Mouse (Mus musculus) embryonic facial prominence, embryonic 14.5 days (tissue): Measurements from ENCODE around the gene Limch1. TPM values are rescaled to one million over a fixed set of nuclear protein-coding genes. Genes with fewer than 3 reads are reported as not detected.

ENCODE experiments used
- ATAC-seq: fragments of 200-750 bp; cut with Nextera tagmentation; 2 replicates; pipeline ENCODE4 v1.8.0; 2017; ENCODE audit warnings: low read depth, moderate number of reproducible peaks, moderate TSS enrichment
- DNase-seq: peaks from one replicate; pipeline ENCODE4 v3.0.0-alpha.2; 2015; ENCODE audit warnings: low spot score
- H3K27ac ChIP-seq: fragments of 300-500 bp; sonication (generic); replicated peaks from 2 replicates; pipeline ENCODE4 v1.5.1; 2014; ENCODE audit warnings: low read depth, mild to moderate bottlenecking, low read length, moderate library complexity
- H3K27me3 ChIP-seq: fragments of 300-500 bp; sonication (generic); replicated peaks from 2 replicates; pipeline ENCODE4 v1.6.1; 2014; ENCODE audit warnings: low read length; ENCODE audit not compliant: control insufficient read depth, insufficient read depth
- H3K36me3 ChIP-seq: fragments of 300-500 bp; sonication (generic); 2 replicates; pipeline ENCODE4 v1.6.1; 2014; ENCODE audit warnings: low read length, mixed read lengths; ENCODE audit not compliant: control insufficient read depth, insufficient read depth
- H3K4me1 ChIP-seq: fragments of 300-500 bp; sonication (generic); 2 replicates; pipeline ENCODE4 v1.6.1; 2014; ENCODE audit warnings: antibody characterized with exemption, low read length; ENCODE audit not compliant: control insufficient read depth, insufficient read depth
- H3K4me2 ChIP-seq: fragments of 300-500 bp; sonication (generic); 2 replicates; pipeline ENCODE4 v1.6.1; 2014; ENCODE audit warnings: low read depth, mild to moderate bottlenecking, low read length, moderate library complexity, mixed read lengths
- H3K4me3 ChIP-seq: fragments of 300-500 bp; sonication (generic); 2 replicates; pipeline ENCODE4 v1.5.1; 2014; ENCODE audit warnings: low read depth, mild to moderate bottlenecking, low read length
- H3K9ac ChIP-seq: fragments of 300-500 bp; sonication (generic); 2 replicates; pipeline ENCODE4 v1.6.1; 2014; ENCODE audit warnings: low read depth, mild to moderate bottlenecking, low read length, moderate library complexity, mixed read lengths
- H3K9me3 ChIP-seq: fragments of 300-500 bp; sonication (generic); 2 replicates; pipeline ENCODE4 v1.6.1; 2016; ENCODE audit warnings: low read length; ENCODE audit not compliant: control insufficient read depth
- WGBS: fragments of 180-500 bp; shearing (Covaris S2); extraction: QIAGEN DNeasy Blood & Tissue Kit; methylation state at CpG from one replicate; pipeline ENCODE4 v1.1.7; 2014; 5-methylcytosine and 5-hydroxymethylcytosine counted together
- polyA plus RNA-seq: library from polyadenylated mRNA; unstranded; fragments of >200 nt; fragmentation: Nextera tagmentation; extraction: Ambion mirVana; gene quantifications from 2 replicates; pipeline ENCODE4 v1.2.1, GENCODE M21; 2014

Limch1 gene
- polyA plus RNA-seq, result 70.5 and 71.1 TPM in 2 replicates

DNA sequence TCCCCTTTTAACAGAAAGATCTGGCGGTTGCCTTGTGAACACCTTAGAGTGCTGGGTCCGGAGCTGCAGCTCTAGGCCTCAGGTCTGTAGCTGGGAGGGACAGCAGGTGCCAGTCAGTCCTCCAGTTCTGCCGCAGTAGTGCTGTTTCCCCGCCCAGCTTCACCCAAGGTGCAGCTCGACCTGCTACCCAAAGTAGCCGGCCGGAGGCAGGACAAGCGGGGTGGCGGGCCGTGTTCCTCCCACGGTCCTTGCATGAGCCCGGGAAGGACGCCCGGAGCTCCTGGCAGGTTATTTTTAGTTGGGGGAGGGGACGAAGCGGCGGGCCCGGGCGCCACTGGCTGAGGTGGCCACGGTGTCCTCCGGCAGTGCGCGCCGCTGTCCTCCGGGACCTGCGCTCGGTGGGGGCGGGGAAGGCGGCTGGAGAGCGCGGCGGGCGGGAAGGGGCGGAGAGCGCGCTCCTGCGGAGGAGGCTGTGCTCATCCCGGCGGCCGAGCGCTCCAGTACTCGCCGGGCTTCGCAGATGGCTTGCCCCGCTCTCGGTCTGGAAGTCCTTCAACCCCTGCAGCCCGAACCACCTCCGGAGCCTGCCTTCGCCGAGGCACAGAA is at the start of gene Limch1:
Limch1 (plus strand) TSS at position 438 of the 606 bp plus-strand sequence.
- WGBS, result 2% methylated on average over 14 of the region's 50 CpGs
- H3K9ac ChIP-seq, result peak within 1 kb of the TSS; percentile 68
- peak within 1 kb of the TSS; percentile 88 for H3K4me2 ChIP-seq
- ATAC-seq (peak; percentile 86), DNase-seq (peak; percentile 56)
- peak within 1 kb of the TSS; percentile 61 for H3K27ac ChIP-seq
- H3K4me3 ChIP-seq, result peak within 1 kb of the TSS; percentile 73
- peaks cover 18% of the 10 kb centered on the region for H3K4me1 ChIP-seq
- H3K27me3 ChIP-seq, result peaks cover 8% of the 10 kb centered on the region; the same call in 1 of the 2 replicates
- H3K9me3 ChIP-seq, result no peaks in the 10 kb centered on the region
- no peaks in the 10 kb centered on the region for H3K36me3 ChIP-seq

GRCm38 (mm10) chr5:66697119-66697518 is 48.5 kb upstream of the Limch1 start:
- Histone ChIP-seq H3K4me2 (no peak overlapping the region), H3K36me3 (no peaks in the 10 kb centered on the region), H3K27me3 (no peaks in the 10 kb centered on the region), H3K4me3 (no peak overlapping the region), H3K27ac (no peak overlapping the region), H3K4me1 (no peaks in the 10 kb centered on the region), H3K9ac (no peak overlapping the region), H3K9me3 (no peaks in the 10 kb centered on the region)
- ATAC-seq (no peak), DNase-seq (peak; percentile 81)

DNA sequence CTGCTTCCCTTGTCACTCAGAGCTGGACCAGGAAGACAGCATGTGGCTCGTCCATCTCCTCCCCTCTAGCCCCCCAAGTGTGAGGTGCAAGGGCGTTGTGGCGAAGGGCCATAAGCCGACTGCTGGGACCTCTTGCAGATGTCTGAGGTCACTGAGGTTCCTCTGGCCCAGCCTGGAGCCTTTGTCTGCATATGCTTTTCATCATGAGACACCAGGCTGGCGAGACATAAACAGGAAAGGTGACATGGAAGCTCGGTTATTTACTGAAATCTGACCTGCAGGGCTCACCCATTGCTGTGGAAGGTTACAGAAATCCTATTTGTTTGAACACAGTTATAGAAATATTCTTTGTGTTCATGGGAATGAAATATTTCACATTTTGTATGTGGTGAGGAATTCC is 45.7 kb upstream of the Limch1 start:
- no peaks in the 10 kb centered on the region for H3K4me1 ChIP-seq
- H3K9me3 ChIP-seq, result no peaks in the 10 kb centered on the region
- H3K4me3 ChIP-seq, result no peak overlapping the region
- no peak for ATAC-seq
- H3K27ac ChIP-seq, result no peak overlapping the region
- H3K36me3 ChIP-seq, result no peaks in the 10 kb centered on the region
- WGBS, result 47% methylated on average over 6 of the region's 6 CpGs
- no peak overlapping the region for H3K9ac ChIP-seq
- DNase-seq, result peak; percentile 23
- no peak overlapping the region for H3K4me2 ChIP-seq
- no peaks in the 10 kb centered on the region for H3K27me3 ChIP-seq

DNA sequence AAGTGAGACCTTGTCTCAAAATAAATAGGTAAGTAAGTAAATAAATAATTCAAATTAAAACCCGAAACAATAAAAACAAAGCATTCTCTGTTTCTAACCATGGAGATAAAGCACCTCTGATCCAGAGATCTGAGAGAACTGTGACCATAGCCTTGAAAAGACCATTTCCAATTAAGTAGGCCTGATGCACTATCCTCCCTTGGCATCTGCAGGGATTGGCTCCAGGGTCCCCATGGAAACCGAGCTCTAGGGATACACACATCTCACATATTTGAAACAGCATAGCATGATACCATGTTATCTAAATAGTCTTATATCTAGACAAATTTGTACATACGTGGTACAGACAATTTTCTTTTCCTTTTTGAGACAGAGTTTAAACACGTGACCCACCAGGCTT is 43.7 kb upstream of the Limch1 start:
- no peak for DNase-seq
- no peaks in the 10 kb centered on the region for H3K36me3 ChIP-seq
- no peak for ATAC-seq
- no peak overlapping the region for H3K27ac ChIP-seq
- H3K4me3 ChIP-seq, result no peak overlapping the region
- no peaks in the 10 kb centered on the region for H3K27me3 ChIP-seq
- WGBS, result 88% methylated on average over 4 of the region's 4 CpGs
- H3K4me2 ChIP-seq, result no peak overlapping the region
- no peaks in the 10 kb centered on the region for H3K4me1 ChIP-seq
- H3K9me3 ChIP-seq, result no peaks in the 10 kb centered on the region
- H3K9ac ChIP-seq, result no peak overlapping the region

DNA sequence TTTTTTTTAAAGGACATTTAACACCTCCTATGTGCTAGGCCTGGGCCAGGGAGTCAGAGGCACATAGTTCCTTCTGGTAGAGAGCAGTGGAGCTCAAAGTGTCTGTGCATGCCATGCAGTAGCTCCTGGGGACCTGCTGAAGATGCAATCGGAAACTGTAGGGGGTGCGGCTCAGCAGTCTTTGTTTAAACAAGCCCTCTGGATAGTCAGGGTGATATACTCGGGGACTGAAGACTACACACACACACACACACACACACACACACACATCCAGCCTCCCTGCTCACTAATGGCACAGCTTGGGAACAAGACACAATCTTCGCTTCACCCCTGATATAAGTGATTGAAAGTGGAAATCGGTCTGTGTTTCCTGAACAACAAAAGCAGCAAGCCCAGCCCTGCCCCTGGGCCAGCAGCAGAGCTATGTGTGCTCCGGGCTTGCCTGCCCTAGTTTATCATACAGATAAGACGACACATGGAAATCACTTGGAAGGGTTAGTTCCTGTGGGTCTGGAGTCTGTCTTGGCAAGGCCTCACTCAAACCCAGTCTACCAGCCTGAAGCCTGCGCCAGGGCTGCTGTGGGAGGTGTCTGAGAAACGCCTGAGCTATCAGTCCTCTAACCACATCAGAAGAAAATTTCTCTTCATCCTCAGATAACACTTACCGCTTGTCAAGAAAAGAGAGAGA is 42.2 kb upstream of the Limch1 start:
- ATAC-seq (no peak), DNase-seq (peak; percentile 23)
- Histone ChIP-seq H3K9ac (no peak overlapping the region), H3K4me3 (no peak overlapping the region), H3K4me2 (no peak overlapping the region), H3K36me3 (no peaks in the 10 kb centered on the region), H3K27ac (no peak overlapping the region), H3K27me3 (no peaks in the 10 kb centered on the region), H3K4me1 (no peaks in the 10 kb centered on the region), H3K9me3 (no peaks in the 10 kb centered on the region)
- 36% methylated on average over 10 of the region's 10 CpGs for WGBS

GRCm38 (mm10) chr5:66707859-66708258 is 37.8 kb upstream of the Limch1 start:
- Histone ChIP-seq H3K36me3 (no peaks in the 10 kb centered on the region), H3K9me3 (no peaks in the 10 kb centered on the region), H3K27ac (no peak overlapping the region), H3K4me2 (no peak overlapping the region), H3K4me3 (no peak overlapping the region), H3K27me3 (no peaks in the 10 kb centered on the region), H3K4me1 (no peaks in the 10 kb centered on the region), H3K9ac (no peak overlapping the region)
- DNase-seq (no peak), ATAC-seq (no peak)
- 80% methylated on average over 5 of the region's 5 CpGs for WGBS

DNA sequence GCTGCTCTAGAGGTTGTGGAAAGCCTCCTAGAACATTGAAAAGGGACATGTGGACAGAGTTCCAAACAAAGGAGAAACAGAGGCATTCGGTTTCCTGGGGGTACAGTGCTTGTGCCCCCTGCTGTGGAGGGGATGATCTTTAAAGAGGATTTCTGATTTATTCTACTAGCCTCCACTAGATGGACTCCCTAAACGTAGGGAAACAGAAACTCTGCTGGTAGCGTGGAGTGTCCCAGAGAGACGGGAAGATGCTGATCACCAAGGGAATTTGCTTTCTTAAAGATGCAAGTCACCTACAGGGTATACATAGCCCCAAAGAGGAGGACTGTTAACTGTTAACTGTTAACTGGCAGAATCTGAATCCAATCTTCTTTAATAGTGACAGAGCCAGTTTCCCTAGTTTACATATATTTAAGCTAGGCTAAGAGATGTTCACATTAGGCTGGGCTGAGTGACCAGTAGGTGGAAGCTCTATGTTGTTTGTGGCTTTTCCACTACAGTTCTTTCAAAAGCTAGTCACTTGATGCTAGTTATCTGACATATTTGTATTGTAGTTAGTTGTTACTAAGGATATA is 35.1 kb upstream of the Limch1 start:
- H3K27me3 ChIP-seq, result no peaks in the 10 kb centered on the region
- H3K27ac ChIP-seq, result no peak overlapping the region
- no peak overlapping the region for H3K9ac ChIP-seq
- DNase-seq (peak; percentile 63), ATAC-seq (no peak)
- H3K9me3 ChIP-seq, result no peaks in the 10 kb centered on the region
- WGBS, result 11% methylated on average over 4 of the region's 4 CpGs
- H3K4me2 ChIP-seq, result no peak overlapping the region
- no peak overlapping the region for H3K4me3 ChIP-seq
- H3K36me3 ChIP-seq, result no peaks in the 10 kb centered on the region
- no peaks in the 10 kb centered on the region for H3K4me1 ChIP-seq

- no peaks in the 10 kb centered on the region for H3K9me3 ChIP-seq
- no peak overlapping the region for H3K4me2 ChIP-seq
- H3K27me3 ChIP-seq, result no peaks in the 10 kb centered on the region
- no peak overlapping the region for H3K4me3 ChIP-seq
- H3K4me1 ChIP-seq, result no peaks in the 10 kb centered on the region
- 69% methylated on average over 5 of the region's 6 CpGs for WGBS
- DNase-seq, result no peak
- no peaks in the 10 kb centered on the region for H3K36me3 ChIP-seq
- no peak overlapping the region for H3K9ac ChIP-seq
- no peak for ATAC-seq
- H3K27ac ChIP-seq, result no peak overlapping the region
Measured at GRCm38 (mm10) chr5:66712801-66713200, 32.8 kb upstream of the Limch1 start.
